Mouse (Mus musculus) midbrain, embryonic 13.5 days (tissue): ENCODE data around the gene Kirrel3. TPM values are rescaled to one million over a fixed set of nuclear protein-coding genes. Genes with fewer than 3 reads are reported as not detected.

Source experiments
- ATAC-seq: fragments of 200-750 bp; cut with Nextera tagmentation; 2 replicates; pipeline ENCODE4 v1.8.0; 2017; ENCODE audit warnings: mild to moderate bottlenecking, moderate TSS enrichment, moderate library complexity
- H3K27ac ChIP-seq: fragments of 300-500 bp; sonication (generic); 2 replicates; pipeline ENCODE4 v1.5.1; 2015; ENCODE audit warnings: inconsistent platforms, mild to moderate bottlenecking, moderate library complexity
- H3K27me3 ChIP-seq: fragments of 300-500 bp; sonication (generic); 2 replicates; pipeline ENCODE4 v1.6.1; 2015; ENCODE audit warnings: mild to moderate bottlenecking, inconsistent platforms
- H3K36me3 ChIP-seq: fragments of 300-500 bp; sonication (generic); 2 replicates; pipeline ENCODE4 v1.6.1; 2015; ENCODE audit warnings: mild to moderate bottlenecking, inconsistent platforms
- H3K4me1 ChIP-seq: fragments of 300-500 bp; sonication (generic); replicated peaks from 2 replicates; pipeline ENCODE4 v1.6.1; 2015; ENCODE audit warnings: inconsistent platforms
- H3K4me2 ChIP-seq: fragments of 300-500 bp; sonication (generic); replicated peaks from 2 replicates; pipeline ENCODE4 v1.6.1; 2015; ENCODE audit warnings: moderate library complexity, mild to moderate bottlenecking, inconsistent platforms
- H3K4me3 ChIP-seq: fragments of 300-500 bp; sonication (generic); replicated peaks from 2 replicates; pipeline ENCODE4 v1.5.1; 2015; ENCODE audit warnings: mild to moderate bottlenecking, inconsistent platforms
- H3K9ac ChIP-seq: fragments of 300-500 bp; sonication (generic); replicated peaks from 2 replicates; pipeline ENCODE4 v1.6.1; 2015; ENCODE audit warnings: mild to moderate bottlenecking, inconsistent platforms
- H3K9me3 ChIP-seq: fragments of 300-500 bp; sonication (generic); 2 replicates; pipeline ENCODE4 v1.6.1; 2016; ENCODE audit warnings: mild to moderate bottlenecking, inconsistent platforms
- WGBS: fragments of 180-500 bp; shearing (Covaris S2); methylation state at CpG from one replicate; pipeline ENCODE4 v1.1.7; 2015; 5-methylcytosine and 5-hydroxymethylcytosine counted together
- polyA plus RNA-seq: library from polyadenylated mRNA; unstranded; fragments of >200 nt; fragmentation: Nextera tagmentation; extraction: Ambion mirVana; gene quantifications from 2 replicates; pipeline ENCODE4 v1.2.1, GENCODE M21; 2015

Kirrel3 gene
- polyA plus RNA-seq, 1 experiment from 2014 or later, result 24.0 TPM

- H3K4me2 ChIP-seq, result no peak overlapping the region
- H3K36me3 ChIP-seq, result no peaks in the 10 kb centered on the region
- no peak overlapping the region for H3K9ac ChIP-seq
- no peaks in the 10 kb centered on the region for H3K27me3 ChIP-seq
- ATAC-seq, result no peak
- 56% methylated on average over 2 of the region's 2 CpGs for WGBS
- no peak overlapping the region for H3K27ac ChIP-seq
- H3K4me3 ChIP-seq, result no peak overlapping the region
- 0 out of 2 replicates have a peak, but pooled peaks cover 8% of the 10 kb centered on the region for H3K4me1 ChIP-seq
- no peaks in the 10 kb centered on the region for H3K9me3 ChIP-seq
Observed at GRCm38 (mm10) chr9:34607976-34608375, 122.3 kb downstream of the Kirrel3 start.

DNA sequence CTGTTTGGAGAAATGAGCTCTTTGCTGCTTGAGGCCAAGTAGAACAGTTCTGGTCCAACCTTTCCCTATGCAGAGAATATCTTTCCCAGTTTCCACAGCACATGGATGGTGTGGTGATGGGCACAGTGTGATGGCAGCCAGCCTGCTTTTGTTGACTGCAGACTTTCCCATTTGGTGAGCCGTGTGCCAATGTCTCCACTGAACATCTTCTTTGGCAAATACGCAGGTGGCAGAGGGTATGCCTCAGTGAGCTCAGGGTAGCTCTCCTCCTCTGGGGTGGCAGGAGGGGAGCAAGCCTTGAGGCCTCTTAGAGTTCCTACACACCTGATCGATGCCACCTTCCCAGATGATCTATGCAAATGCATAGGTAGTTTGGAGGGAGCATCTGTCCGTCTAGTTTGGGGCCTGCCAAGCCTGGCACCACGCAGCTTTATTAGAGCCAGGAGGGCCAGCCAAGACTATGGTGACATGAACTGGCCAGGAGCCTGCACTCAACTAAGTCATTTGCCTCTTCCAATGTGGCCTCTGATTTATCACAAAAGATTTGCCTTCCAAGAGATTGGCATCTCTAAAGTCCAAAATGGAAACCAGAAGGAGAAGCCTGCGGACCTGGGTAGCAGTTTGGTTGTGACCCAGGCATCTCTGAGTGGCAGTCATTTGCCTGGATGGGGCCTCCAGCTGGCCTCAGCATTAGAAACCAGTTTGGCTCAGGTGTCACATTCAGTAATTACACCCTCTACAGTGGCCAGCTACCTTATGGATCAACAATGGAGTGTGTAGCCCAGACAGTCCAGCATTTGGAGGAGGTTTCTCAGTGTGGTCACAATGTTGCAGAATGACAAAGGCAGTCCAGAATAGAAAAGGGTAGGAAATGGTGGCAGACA lies 127.4 kb downstream of the Kirrel3 start:
- no peaks in the 10 kb centered on the region for H3K27me3 ChIP-seq
- no peaks in the 10 kb centered on the region for H3K9me3 ChIP-seq
- H3K4me3 ChIP-seq, result no peak overlapping the region
- ATAC-seq, result no peak
- no peak overlapping the region for H3K27ac ChIP-seq
- no peak overlapping the region for H3K9ac ChIP-seq
- no peaks in the 10 kb centered on the region for H3K36me3 ChIP-seq
- 94% methylated on average over 6 of the region's 6 CpGs for WGBS
- H3K4me2 ChIP-seq, result no peak overlapping the region
- H3K4me1 ChIP-seq, result 0 out of 2 replicates have a peak, but pooled peaks cover 3% of the 10 kb centered on the region

DNA sequence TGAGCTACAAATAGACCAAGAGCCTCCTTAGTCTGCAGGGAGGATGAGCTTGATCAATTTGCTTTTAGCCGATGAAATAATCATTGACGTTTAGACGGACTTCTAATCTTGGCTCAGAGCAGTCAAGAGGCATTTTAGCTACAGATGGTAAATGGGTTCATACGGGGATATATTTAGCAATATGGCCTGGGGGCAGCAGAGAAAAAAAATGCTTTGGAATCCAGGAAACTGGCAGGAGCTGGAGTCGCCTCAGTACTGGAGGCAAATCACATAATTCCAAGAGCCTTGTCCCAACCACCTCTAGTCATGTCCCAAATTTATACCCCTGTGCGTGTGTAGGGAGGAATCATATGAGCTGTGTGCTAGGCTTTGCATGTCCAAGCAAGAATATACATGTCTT lies 132.4 kb downstream of the Kirrel3 start:
- Histone ChIP-seq H3K9ac (no peak overlapping the region), H3K9me3 (no peaks in the 10 kb centered on the region)

DNA sequence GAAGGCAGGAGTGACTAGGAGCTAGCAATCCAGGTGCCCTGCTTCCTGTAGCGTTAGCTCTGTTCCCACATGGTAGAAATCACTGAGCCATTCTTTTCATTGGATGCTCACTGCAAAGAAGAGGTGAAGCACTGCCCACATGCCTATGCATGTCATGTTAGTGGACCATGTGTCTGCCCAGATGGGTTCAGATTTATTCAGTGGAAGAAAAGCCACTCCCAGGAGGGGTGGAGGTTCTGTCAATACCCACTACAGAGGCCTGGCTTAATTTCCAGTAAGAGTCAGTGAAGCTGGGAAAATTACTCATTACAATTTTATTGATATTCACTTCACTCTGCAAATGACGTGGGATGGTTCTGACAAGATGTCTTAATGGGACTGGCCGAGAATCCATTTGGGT lies 134.2 kb downstream of the Kirrel3 start:
- Histone ChIP-seq H3K4me1 (no peaks in the 10 kb centered on the region; the same call in 1 of the 2 replicates), H3K27ac (no peak overlapping the region; the same call in 1 of the 2 replicates), H3K9ac (no peak overlapping the region), H3K4me2 (no peak overlapping the region), H3K4me3 (no peak overlapping the region), H3K36me3 (no peaks in the 10 kb centered on the region), H3K27me3 (no peaks in the 10 kb centered on the region), H3K9me3 (no peaks in the 10 kb centered on the region)
- no peak for ATAC-seq
- 82% methylated on average over 3 of the region's 3 CpGs for WGBS

More for the DNA sequence above, 132.4 kb downstream of the Kirrel3 start:
- H3K27me3 ChIP-seq, result no peaks in the 10 kb centered on the region
- no peak overlapping the region for H3K27ac ChIP-seq
- ATAC-seq, result no peak
- no peaks in the 10 kb centered on the region for H3K4me1 ChIP-seq
- WGBS, result 69% methylated on average over 6 of the region's 6 CpGs
- no peaks in the 10 kb centered on the region for H3K36me3 ChIP-seq
- H3K4me3 ChIP-seq, result no peak overlapping the region
- H3K4me2 ChIP-seq, result no peak overlapping the region

DNA sequence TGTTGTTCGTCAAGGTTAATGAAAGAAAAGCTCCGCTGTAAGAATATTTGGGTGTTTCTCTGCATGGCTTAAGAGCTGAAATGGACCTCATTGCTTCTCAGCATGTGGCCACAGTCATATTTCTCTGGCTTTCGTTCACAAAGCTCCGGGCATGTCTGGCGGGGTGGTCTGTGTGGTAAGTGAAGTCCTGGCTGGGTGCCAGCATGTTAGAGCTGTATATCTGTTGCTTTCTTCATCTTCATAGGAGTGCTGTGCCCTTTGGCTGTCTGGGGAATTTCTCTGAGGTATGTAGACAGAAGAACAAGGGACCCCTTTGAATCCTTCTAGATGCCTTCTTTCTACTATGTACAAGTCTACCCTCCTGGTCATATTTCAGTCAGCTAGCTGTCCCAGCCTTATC lies 137.8 kb downstream of the Kirrel3 start:
- ATAC-seq, result no peak
- Histone ChIP-seq H3K9ac (no peak overlapping the region), H3K36me3 (no peaks in the 10 kb centered on the region)

DNA sequence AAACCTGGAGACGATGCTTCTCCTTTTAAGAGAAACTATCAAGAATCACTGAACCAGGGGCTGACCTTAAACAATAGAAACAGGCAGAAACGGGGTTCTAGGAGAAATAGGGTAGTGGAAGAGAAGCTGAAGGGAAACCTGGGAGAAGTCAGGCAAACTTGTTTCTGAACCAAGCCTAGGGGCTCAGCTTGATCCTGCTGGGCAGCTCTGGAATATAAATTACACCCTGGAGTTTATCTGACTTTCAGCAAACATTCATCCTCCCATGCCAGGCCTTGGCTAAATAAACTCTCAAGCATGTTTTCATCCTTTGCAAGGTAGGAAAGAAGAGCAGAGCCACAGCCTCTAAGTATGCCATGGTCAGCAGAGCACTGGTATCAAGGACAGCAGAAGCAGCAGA lies 138.3 kb downstream of the Kirrel3 start:
- H3K27ac ChIP-seq, result no peak overlapping the region
- H3K36me3 ChIP-seq, result no peaks in the 10 kb centered on the region
- H3K9me3 ChIP-seq, result no peaks in the 10 kb centered on the region
- no peak overlapping the region for H3K9ac ChIP-seq
- no peaks in the 10 kb centered on the region for H3K27me3 ChIP-seq
- 65% methylated on average over 2 of the region's 2 CpGs for WGBS
- H3K4me1 ChIP-seq, result no peaks in the 10 kb centered on the region; the same call in 1 of the 2 replicates
- H3K4me2 ChIP-seq, result no peak overlapping the region
- ATAC-seq, result no peak
- H3K4me3 ChIP-seq, result no peak overlapping the region

More for the DNA sequence above, 137.8 kb downstream of the Kirrel3 start:
- H3K9me3 ChIP-seq, result no peaks in the 10 kb centered on the region
- no peak overlapping the region for H3K4me3 ChIP-seq
- no peaks in the 10 kb centered on the region for H3K27me3 ChIP-seq
- no peaks in the 10 kb centered on the region; the same call in 1 of the 2 replicates for H3K4me1 ChIP-seq
- H3K27ac ChIP-seq, result no peak overlapping the region
- WGBS, result 74% methylated on average over 5 of the region's 5 CpGs
- no peak overlapping the region for H3K4me2 ChIP-seq

DNA sequence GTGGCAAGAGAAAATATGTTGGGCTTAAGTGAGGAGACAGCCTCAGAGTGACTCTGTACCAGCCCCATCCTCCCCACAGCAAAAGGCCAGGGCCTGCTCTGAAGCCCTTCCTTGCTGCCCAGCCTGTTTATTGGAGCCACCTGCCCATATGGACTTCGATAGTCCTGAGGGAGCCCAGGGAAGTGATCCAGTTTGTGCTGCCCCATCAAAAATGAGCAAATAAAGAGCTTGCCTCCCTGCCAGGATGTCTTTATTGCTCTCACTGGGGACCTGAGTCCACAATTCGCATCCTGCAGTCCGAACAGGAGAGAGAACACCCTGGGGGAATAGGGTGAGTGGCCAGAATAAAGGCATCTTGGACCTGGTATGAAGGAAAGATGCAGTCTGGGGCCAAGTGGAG lies 143.1 kb downstream of the Kirrel3 start:
- ATAC-seq, result no peak
- Histone ChIP-seq H3K27me3 (no peaks in the 10 kb centered on the region), H3K27ac (no peak overlapping the region), H3K4me1 (no peaks in the 10 kb centered on the region; the same call in 1 of the 2 replicates), H3K9me3 (no peaks in the 10 kb centered on the region), H3K4me2 (no peak overlapping the region), H3K4me3 (no peak overlapping the region), H3K9ac (no peak overlapping the region), H3K36me3 (no peaks in the 10 kb centered on the region)
- 83% methylated on average over 3 of the region's 3 CpGs for WGBS

DNA sequence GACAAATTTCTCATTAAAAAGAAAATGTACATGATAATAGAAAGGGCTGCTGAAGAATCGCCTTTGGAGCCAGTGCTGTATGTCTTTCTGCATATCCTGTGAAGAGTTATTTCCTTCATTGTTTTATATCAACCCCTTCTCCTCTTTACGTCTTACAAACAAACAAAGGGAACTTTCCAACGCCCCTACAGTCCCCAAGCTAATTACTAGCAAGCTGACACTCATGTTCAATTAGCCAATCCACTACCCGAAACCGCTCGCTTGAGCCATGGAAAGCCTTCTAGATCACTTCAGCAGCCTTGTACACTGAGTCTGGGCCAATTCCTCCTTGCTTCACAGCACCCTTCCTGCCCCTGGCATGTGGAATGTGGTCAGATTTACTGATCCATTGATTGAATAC lies 150.0 kb downstream of the Kirrel3 start:
- no peak for ATAC-seq

DNA sequence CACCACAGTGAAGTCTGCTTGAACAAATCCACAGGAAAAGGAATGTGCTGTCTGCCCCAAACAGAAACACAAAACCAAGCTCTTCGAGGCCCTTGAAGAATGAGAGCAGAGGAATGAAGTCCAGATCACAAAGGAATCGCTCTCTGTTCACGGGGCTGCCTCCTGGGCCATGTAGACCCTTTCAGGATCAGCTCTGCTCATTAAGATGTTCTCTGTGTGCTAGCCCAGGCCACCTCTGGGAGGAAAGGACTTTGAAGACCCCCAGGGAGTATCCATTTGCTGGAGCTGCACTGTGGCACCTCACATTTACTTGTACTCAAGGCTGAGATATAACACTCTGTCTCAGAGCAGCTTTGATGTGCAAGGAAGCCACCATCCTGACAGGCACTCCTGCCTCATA lies 158.2 kb downstream of the Kirrel3 start:
- Histone ChIP-seq H3K36me3 (no peaks in the 10 kb centered on the region), H3K4me2 (no peak overlapping the region), H3K27me3 (no peaks in the 10 kb centered on the region), H3K4me3 (no peak overlapping the region), H3K4me1 (peaks cover 15% of the 10 kb centered on the region), H3K9ac (no peak overlapping the region), H3K27ac (peak overlapping the region; percentile 53; the same call in 1 of the 2 replicates), H3K9me3 (peaks cover 5% of the 10 kb centered on the region; the same call in 1 of the 2 replicates)
- WGBS, result 22% methylated on average over 3 of the region's 3 CpGs
- peak; percentile 68; the same call in 1 of the 2 replicates for ATAC-seq

More for the DNA sequence above, 150.0 kb downstream of the Kirrel3 start:
- Histone ChIP-seq H3K4me1 (no peaks in the 10 kb centered on the region), H3K9ac (no peak overlapping the region), H3K27ac (no peak overlapping the region), H3K4me2 (no peak overlapping the region), H3K4me3 (no peak overlapping the region), H3K9me3 (peaks cover 5% of the 10 kb centered on the region; the same call in 1 of the 2 replicates), H3K36me3 (no peaks in the 10 kb centered on the region), H3K27me3 (no peaks in the 10 kb centered on the region)
- WGBS, result 79% methylated on average over 6 of the region's 6 CpGs

DNA sequence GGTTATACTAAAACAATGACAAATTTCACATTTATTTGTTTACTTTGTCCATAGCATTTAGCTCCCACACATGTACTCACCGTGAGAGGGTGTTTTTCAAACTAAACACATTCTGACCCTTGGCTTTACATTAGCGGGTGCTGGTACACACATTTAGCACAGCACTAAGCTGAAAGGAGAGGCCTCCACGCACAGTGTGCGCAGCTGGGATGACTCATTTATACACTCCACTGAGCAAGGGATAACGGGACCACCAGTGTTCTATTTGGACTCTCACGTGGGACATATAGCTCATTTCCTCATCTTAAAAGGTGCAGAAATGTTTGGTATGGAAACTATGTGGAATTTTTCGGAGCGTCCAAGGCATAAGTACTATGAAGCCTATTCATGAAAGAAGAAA lies 158.7 kb downstream of the Kirrel3 start:
- Histone ChIP-seq H3K27me3 (no peaks in the 10 kb centered on the region), H3K27ac (0 out of 2 replicates have a peak overlapping the region, but pooled peaks have one; percentile 53), H3K4me1 (peaks cover 15% of the 10 kb centered on the region), H3K4me2 (no peak overlapping the region), H3K36me3 (no peaks in the 10 kb centered on the region), H3K4me3 (no peak overlapping the region), H3K9ac (no peak overlapping the region), H3K9me3 (peaks cover 5% of the 10 kb centered on the region; the same call in 1 of the 2 replicates)
- WGBS, result 67% methylated on average over 8 of the region's 8 CpGs
- no peak for ATAC-seq

DNA sequence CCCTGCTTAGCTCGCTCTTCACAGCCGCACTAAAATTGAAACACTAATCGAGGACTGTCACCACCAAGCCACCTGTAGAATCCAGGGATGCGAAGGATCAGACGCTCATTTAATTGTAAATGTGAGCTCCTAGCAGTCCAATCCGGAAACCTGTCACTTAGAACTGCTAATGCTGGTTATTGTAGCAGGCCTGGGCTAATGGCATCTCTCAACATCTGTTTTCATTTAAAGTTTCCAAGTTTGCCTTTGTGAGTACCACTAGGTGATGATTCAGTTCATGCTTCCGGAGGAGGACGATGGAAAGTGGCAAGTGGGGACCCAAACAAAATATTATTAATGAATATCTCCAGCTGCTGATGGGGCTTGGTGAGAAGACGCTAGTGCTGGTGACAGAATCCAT lies 161.1 kb downstream of the Kirrel3 start:
- 88% methylated on average over 9 of the region's 9 CpGs for WGBS
- no peak overlapping the region for H3K9ac ChIP-seq
- no peaks in the 10 kb centered on the region for H3K9me3 ChIP-seq
- no peak overlapping the region for H3K27ac ChIP-seq
- H3K4me3 ChIP-seq, result no peak overlapping the region
- no peaks in the 10 kb centered on the region for H3K36me3 ChIP-seq
- H3K4me1 ChIP-seq, result peaks cover 15% of the 10 kb centered on the region
- H3K27me3 ChIP-seq, result no peaks in the 10 kb centered on the region
- no peak for ATAC-seq
- no peak overlapping the region for H3K4me2 ChIP-seq

DNA sequence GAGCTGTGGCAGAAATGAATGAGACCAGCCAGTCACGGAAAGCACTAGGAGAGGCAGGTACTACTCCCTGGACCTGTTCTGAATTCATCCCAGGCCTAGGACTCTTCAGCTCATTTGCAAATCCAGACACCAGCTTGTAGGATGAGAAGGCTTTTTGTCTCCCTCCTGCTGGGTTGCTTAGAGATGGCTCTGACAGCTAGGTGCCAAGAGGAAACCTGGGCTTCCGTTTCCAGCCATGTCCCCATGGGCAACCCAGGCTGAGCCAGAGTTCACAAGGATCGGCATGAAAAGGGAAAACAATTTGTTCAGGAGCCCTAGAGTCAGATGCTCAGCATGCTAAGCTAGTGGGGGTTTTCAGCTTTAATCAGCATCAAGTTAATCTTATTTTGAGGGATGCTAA lies 166.6 kb downstream of the Kirrel3 start:
- H3K36me3 ChIP-seq, result no peaks in the 10 kb centered on the region
- ATAC-seq, result no peak
- H3K4me1 ChIP-seq, result no peaks in the 10 kb centered on the region
- no peak overlapping the region for H3K9ac ChIP-seq
- no peak overlapping the region for H3K27ac ChIP-seq
- no peak overlapping the region for H3K4me2 ChIP-seq
- no peak overlapping the region for H3K4me3 ChIP-seq
- no peaks in the 10 kb centered on the region for H3K27me3 ChIP-seq
- no peaks in the 10 kb centered on the region for H3K9me3 ChIP-seq
- 44% methylated on average over 3 of the region's 3 CpGs for WGBS
